Mouse (Mus musculus): ENCODE results near the gene Fmnl3. TPM values are rescaled to one million over a fixed set of nuclear protein-coding genes. Genes with fewer than 3 reads are reported as not detected.

Gene Fmnl3
- polyA plus RNA-seq, 1 experiment from 2014 or later: 10.8 TPM

- H3K9ac ChIP-seq (ENCODE audit: low read depth, low read length): no peak overlapping the region
- H3K4me1 ChIP-seq (ENCODE audit: control insufficient read depth, insufficient read depth, low read length): peaks cover 27% of the 10 kb centered on the region
- peak; percentile 91 for ATAC-seq
- peaks cover 26% of the 10 kb centered on the region for H3K36me3 ChIP-seq (ENCODE audit: control insufficient read depth, insufficient read depth, low read length)
- peak overlapping the region; percentile 87 for H3K27ac ChIP-seq (ENCODE audit: low read length)
- no peak overlapping the region; the same call in 1 of the 2 replicates for H3K4me3 ChIP-seq (ENCODE audit: low read length)
- peak overlapping the region; percentile 31 for H3K4me2 ChIP-seq (ENCODE audit: low read depth, low read length)
- no peaks in the 10 kb centered on the region for H3K27me3 ChIP-seq (replicated peaks; ENCODE audit: control insufficient read depth, insufficient read depth, low read length)
- no peaks in the 10 kb centered on the region for H3K9me3 ChIP-seq (ENCODE audit: control insufficient read depth, low read length)
- 74% methylated on average over 12 of the region's 12 CpGs for WGBS
Measured at GRCm38 (mm10) chr15:99403159-99403889, 33.0 kb upstream of the Fmnl3 start.

- Histone ChIP-seq H3K27ac (ENCODE audit: low read length) (no peak overlapping the region), H3K4me3 (ENCODE audit: low read length) (no peak overlapping the region), H3K9me3 (ENCODE audit: control insufficient read depth, low read length) (no peaks in the 10 kb centered on the region), H3K36me3 (ENCODE audit: control insufficient read depth, insufficient read depth, low read length) (peaks cover 7% of the 10 kb centered on the region), H3K4me2 (ENCODE audit: low read depth, low read length) (no peak overlapping the region), H3K4me1 (ENCODE audit: control insufficient read depth, insufficient read depth, low read length) (peaks cover 43% of the 10 kb centered on the region), H3K27me3 (replicated peaks; ENCODE audit: control insufficient read depth, insufficient read depth, low read length) (no peaks in the 10 kb centered on the region), H3K9ac (ENCODE audit: low read depth, low read length) (no peak overlapping the region)
- peak; percentile 36 for ATAC-seq
- 81% methylated on average over 6 of the region's 6 CpGs for WGBS
Measured at GRCm38 (mm10) chr15:99400602-99401001, 30.3 kb upstream of the Fmnl3 start.

GRCm38 (mm10) chr15:99399503-99400245 lies 29.4 kb upstream of the Fmnl3 start:
- Histone ChIP-seq H3K9ac (ENCODE audit: low read depth, low read length) (no peak overlapping the region), H3K4me3 (ENCODE audit: low read length) (no peak overlapping the region), H3K27ac (ENCODE audit: low read length) (peak overlapping the region; percentile 33; the same call in 1 of the 2 replicates), H3K4me1 (ENCODE audit: control insufficient read depth, insufficient read depth, low read length) (peaks cover 46% of the 10 kb centered on the region), H3K4me2 (ENCODE audit: low read depth, low read length) (peak overlapping the region; percentile 6; the same call in 1 of the 2 replicates), H3K9me3 (ENCODE audit: control insufficient read depth, low read length) (no peaks in the 10 kb centered on the region), H3K27me3 (replicated peaks; ENCODE audit: control insufficient read depth, insufficient read depth, low read length) (no peaks in the 10 kb centered on the region), H3K36me3 (ENCODE audit: control insufficient read depth, insufficient read depth, low read length) (0 out of 2 replicates have a peak, but pooled peaks cover 2% of the 10 kb centered on the region)
- no peak for ATAC-seq
- WGBS: 80% methylated on average over 15 of the region's 15 CpGs

GRCm38 (mm10) chr15:99397622-99398021 lies 27.3 kb upstream of the Fmnl3 start:
- 87% methylated on average over 2 of the region's 2 CpGs for WGBS
- Histone ChIP-seq H3K4me1 (ENCODE audit: control insufficient read depth, insufficient read depth, low read length) (peaks cover 47% of the 10 kb centered on the region), H3K9ac (ENCODE audit: low read depth, low read length) (no peak overlapping the region), H3K27ac (ENCODE audit: low read length) (no peak overlapping the region), H3K9me3 (ENCODE audit: control insufficient read depth, low read length) (no peaks in the 10 kb centered on the region), H3K36me3 (ENCODE audit: control insufficient read depth, insufficient read depth, low read length) (no peaks in the 10 kb centered on the region), H3K4me3 (ENCODE audit: low read length) (no peak overlapping the region), H3K27me3 (replicated peaks; ENCODE audit: control insufficient read depth, insufficient read depth, low read length) (no peaks in the 10 kb centered on the region), H3K4me2 (ENCODE audit: low read depth, low read length) (no peak overlapping the region)
- ATAC-seq: no peak

- Histone ChIP-seq H3K4me1 (ENCODE audit: control insufficient read depth, insufficient read depth, low read length) (peaks cover 47% of the 10 kb centered on the region), H3K27me3 (replicated peaks; ENCODE audit: control insufficient read depth, insufficient read depth, low read length) (no peaks in the 10 kb centered on the region), H3K9me3 (ENCODE audit: control insufficient read depth, low read length) (no peaks in the 10 kb centered on the region), H3K36me3 (ENCODE audit: control insufficient read depth, insufficient read depth, low read length) (no peaks in the 10 kb centered on the region), H3K4me3 (ENCODE audit: low read length) (no peak overlapping the region), H3K4me2 (ENCODE audit: low read depth, low read length) (peak overlapping the region; percentile 22), H3K27ac (ENCODE audit: low read length) (0 out of 2 replicates have a peak overlapping the region, but pooled peaks have one; percentile 15), H3K9ac (ENCODE audit: low read depth, low read length) (peak overlapping the region; percentile 36)
- no peak for ATAC-seq
- 68% methylated on average over 4 of the region's 4 CpGs for WGBS
Measured at GRCm38 (mm10) chr15:99396875-99397274, 26.6 kb upstream of the Fmnl3 start.

GRCm38 (mm10) chr15:99396462-99396861 lies 26.2 kb upstream of the Fmnl3 start:
- WGBS: 38% methylated on average over 1 of the region's 1 CpGs
- no peaks in the 10 kb centered on the region for H3K36me3 ChIP-seq (ENCODE audit: control insufficient read depth, insufficient read depth, low read length)
- H3K4me3 ChIP-seq (ENCODE audit: low read length): no peak overlapping the region
- peak overlapping the region; percentile 36 for H3K9ac ChIP-seq (ENCODE audit: low read depth, low read length)
- H3K4me1 ChIP-seq (ENCODE audit: control insufficient read depth, insufficient read depth, low read length): peaks cover 50% of the 10 kb centered on the region
- no peak for ATAC-seq
- no peaks in the 10 kb centered on the region for H3K27me3 ChIP-seq (replicated peaks; ENCODE audit: control insufficient read depth, insufficient read depth, low read length)
- no peaks in the 10 kb centered on the region for H3K9me3 ChIP-seq (ENCODE audit: control insufficient read depth, low read length)
- H3K4me2 ChIP-seq (ENCODE audit: low read depth, low read length): peak overlapping the region; percentile 22
- H3K27ac ChIP-seq (ENCODE audit: low read length): no peak overlapping the region

GRCm38 (mm10) chr15:99393386-99394252 lies 23.3 kb upstream of the Fmnl3 start:
- no peaks in the 10 kb centered on the region for H3K9me3 ChIP-seq (ENCODE audit: control insufficient read depth, low read length)
- H3K9ac ChIP-seq (ENCODE audit: low read depth, low read length): peak overlapping the region; percentile 94
- peak overlapping the region; percentile 72 for H3K4me2 ChIP-seq (ENCODE audit: low read depth, low read length)
- peak overlapping the region; percentile 98 for H3K27ac ChIP-seq (ENCODE audit: low read length)
- H3K27me3 ChIP-seq (replicated peaks; ENCODE audit: control insufficient read depth, insufficient read depth, low read length): no peaks in the 10 kb centered on the region
- H3K36me3 ChIP-seq (ENCODE audit: control insufficient read depth, insufficient read depth, low read length): no peaks in the 10 kb centered on the region
- ATAC-seq: peak; percentile 83
- H3K4me3 ChIP-seq (ENCODE audit: low read length): peak overlapping the region; percentile 80
- peaks cover 34% of the 10 kb centered on the region for H3K4me1 ChIP-seq (ENCODE audit: control insufficient read depth, insufficient read depth, low read length)
- WGBS: 4% methylated on average over 24 of the region's 24 CpGs

- Histone ChIP-seq H3K4me2 (ENCODE audit: low read depth, low read length) (peak within 1 kb of the TSS; percentile 74), H3K4me3 (ENCODE audit: low read length) (peak within 1 kb of the TSS; percentile 80), H3K9me3 (ENCODE audit: control insufficient read depth, low read length) (no peaks in the 10 kb centered on the region), H3K9ac (ENCODE audit: low read depth, low read length) (peak within 1 kb of the TSS; percentile 94), H3K27me3 (replicated peaks; ENCODE audit: control insufficient read depth, insufficient read depth, low read length) (no peaks in the 10 kb centered on the region), H3K4me1 (ENCODE audit: control insufficient read depth, insufficient read depth, low read length) (peaks cover 32% of the 10 kb centered on the region), H3K36me3 (ENCODE audit: control insufficient read depth, insufficient read depth, low read length) (no peaks in the 10 kb centered on the region), H3K27ac (ENCODE audit: low read length) (peak within 1 kb of the TSS; percentile 98)
- WGBS: under 1% methylated on average over 46 of the region's 51 CpGs
- ATAC-seq: peak; percentile 96
Measured at GRCm38 (mm10) chr15:99392486-99393385, 22.5 kb upstream of the Fmnl3 start, which contains the start of gene Tmbim6. Gene Tmbim6, plus strand, starts transcription at chr15:99392882.
